Mouse (Mus musculus) left cerebral cortex, adult 18-20 months (tissue): ENCODE data around the gene Zwilch. TPM values are rescaled to one million over a fixed set of nuclear protein-coding genes. Genes with fewer than 3 reads are reported as not detected.

Experiments used
- DNase-seq, 2 experiments: peaks; one replicate each; pipeline ENCODE4 v3.0.0; 2021 to 2022; ENCODE audit warnings: low spot score in 2 of 2, mixed read lengths in 1 of 2
- total RNA-seq, 2 experiments: library from RNA; stranded (reverse); gene quantifications; 2 replicates each; pipeline ENCODE4 v1.2.3; 2021

Gene Zwilch
- total RNA-seq, 2 experiments from 2014 or later: 3.2 to 3.5 TPM

DNA sequence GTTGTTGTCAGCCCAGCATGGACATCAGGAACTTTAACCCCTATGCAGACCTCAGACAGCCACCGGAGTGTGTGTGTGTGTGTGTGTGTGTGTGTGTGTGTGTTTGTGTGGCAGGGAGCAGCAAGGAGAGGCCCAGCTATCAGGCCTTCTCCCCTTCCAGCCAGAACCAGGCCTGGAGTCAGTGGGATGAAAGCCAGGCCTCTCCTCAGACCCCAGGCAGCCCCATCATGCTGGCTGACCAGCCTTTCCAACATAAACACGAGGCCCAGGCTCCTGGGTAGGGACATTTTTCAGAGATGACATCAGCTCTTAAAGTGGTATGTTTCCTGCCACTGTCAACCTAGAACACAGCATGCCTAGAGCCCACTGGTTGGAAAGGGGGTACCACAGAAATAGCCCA, 58.3 kb downstream of the Zwilch start:
- DNase-seq: no peak

DNA sequence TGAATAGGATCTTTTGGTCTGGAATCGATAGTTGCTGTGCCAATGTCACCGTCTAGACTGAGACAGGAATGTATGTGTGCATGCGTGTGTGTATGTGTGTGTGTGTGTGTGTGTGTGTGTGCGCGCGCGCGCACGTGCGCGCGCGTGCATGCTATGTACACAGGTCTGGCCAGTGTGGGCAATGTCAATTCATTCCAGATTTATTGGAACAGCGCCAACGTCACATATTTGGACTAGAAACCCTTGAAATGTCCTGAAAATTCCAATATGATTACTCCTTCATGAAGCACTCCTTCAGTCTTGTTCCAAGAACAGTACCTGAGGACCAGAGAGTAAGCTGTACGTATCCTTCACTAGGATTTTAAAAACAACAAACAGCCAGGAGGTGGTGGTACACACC, 62.4 kb downstream of the Zwilch start:
- DNase-seq: no peak

DNA sequence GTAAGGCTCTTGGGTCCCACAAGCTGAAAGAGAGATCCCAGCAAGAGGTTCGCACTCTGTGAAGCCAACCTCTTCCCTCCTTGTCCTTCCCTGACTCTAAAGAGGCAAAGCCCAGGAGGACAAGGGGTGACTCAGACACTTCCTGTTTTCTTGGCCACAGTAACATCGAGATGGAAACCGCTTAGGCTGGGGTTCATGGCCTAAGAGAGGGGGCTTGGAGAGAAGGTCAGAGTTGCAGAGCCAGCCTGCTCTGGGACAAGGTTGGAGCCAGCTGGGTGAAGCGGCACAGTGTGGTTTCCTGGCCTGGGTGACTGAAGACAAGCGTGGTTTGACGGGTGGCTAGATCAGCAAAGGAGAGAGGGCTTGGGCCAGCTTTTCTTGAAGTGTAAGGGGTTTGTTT, 67.6 kb downstream of the Zwilch start:
- no peak for DNase-seq

DNA sequence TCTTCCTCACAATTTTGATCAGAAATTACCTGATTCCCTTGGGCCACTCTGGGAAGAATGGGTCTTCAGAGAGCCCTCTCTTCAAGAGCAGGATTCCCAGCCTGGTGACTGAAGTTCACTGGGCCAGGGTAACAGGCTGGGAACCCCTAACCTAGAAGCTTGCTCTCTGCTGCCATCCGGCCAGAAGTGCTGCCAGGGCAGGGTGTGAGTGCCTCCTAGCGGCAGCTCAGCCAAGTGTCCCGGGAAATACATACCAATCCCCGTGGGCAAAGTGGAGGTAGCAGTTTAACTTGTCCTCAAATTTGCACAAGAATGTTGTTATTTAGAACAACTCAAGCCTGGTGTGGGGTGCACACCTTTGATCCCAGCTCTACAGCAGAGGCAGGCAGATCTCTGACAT, 72.5 kb downstream of the Zwilch start:
- DNase-seq: peak; percentile 53 to 60

DNA sequence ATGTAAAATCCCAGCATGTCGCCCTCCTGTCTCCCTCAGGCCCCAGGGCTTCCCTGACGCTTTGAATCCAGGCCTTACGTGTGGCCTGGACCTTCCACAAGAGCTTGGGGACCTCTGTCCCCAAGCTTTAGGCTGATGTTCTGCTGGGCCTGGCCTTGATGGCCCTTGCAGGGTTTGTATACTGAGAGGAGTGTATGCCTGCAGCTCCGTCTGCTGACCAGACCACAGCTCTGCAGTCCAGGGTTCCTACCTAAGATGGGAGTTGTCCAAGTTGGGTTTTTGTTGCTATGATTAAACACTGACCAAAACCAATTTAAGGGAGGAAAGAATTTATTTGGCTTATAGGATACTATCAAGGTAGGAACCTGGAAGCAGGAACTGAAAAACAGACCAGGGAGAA, 74.6 kb downstream of the Zwilch start:
- DNase-seq: no peak

DNA sequence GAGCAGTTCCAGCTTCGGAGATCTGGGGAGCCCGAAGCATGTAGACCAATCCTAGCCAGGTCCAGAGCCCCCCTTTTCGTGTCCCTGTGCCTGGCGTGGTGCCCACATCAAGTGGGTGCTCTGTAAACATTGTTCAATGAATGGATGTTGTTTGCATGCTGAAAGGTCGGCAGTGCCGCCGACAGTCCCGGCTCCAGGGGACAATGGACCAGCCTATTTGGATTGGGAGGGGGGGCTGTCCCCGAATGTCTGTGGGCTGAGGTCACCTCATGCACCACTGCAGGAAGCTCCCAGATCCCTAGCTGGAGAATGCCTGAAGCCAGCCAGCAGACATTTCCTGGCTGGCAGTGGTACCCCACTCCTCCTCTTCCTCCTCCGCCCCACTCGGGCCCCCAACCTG, 78.8 kb downstream of the Zwilch start:
- no peak for DNase-seq

DNA sequence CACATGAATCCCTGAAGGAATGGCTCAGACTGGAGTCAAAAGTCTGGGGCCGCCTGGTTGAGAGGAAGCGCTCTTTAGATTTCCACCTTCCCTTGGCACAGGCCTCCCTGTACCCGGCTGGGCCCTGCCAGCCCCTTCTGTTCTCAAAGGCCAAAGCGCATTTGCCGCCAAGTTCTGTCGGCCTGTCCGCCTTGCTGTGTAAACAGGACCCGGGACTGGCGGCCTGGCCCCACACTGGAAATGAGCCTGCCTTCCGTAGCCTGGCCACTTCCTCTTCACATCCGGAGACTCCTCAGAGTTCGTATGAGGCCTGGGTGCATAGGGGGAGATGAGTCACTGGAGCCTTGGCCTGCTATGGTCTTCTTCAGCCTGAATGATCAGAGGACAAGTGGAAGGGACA, 83.9 kb downstream of the Zwilch start:
- no peak for DNase-seq

DNA sequence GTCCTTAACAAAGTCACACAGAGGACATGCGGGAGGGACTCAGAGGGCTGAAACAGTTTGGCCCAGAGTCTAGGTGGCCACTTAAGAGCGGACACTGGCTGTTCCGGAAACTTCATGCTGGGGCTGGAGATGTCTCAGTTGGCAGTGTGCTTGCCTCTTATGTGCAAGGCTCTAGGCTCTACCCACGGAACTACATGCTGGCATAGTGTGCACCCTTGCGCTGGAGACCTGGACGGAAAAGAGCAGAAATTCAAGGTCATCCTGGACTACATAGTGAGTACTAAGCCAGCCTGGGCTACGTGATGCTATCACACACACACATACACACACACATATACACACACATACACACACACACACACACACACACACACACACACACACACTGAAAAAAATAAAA, 84.6 kb downstream of the Zwilch start:
- no peak for DNase-seq

DNA sequence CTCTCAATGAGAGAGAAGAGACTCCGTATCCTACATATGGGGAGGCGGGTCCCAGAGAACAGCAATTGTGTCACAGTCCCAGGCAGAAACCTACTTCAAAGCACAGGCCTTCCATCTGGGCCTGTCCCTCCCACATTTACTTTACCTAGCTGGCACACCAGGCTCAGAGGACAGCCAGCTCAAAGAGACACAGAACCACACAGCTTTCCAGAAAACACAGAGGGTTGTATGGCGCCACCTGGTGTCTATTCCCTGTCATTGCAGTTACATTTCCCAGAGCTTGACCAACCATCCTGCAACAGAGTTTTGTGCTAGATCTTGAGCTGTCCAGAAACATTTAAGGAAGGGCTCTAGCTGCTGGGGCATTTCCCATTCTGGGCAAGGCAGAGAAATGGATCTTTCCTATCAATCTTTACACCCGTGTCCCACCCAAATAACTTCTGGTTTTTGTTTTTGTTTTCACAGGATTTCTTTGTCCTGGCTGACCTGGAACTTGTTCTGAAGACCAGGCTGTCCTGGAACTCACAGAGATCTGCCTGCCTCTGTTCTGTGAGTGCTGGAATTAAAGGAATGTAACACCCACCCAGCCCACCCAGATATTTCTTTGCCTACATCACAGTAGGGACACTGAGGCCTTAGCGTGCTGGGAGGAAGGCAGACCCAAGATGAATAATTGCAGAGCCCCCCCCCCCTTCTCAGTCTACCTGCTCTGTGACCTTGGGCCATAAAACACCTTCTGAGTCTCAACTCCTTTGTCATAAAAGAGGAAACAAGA, 85.3 kb downstream of the Zwilch start:
- DNase-seq: peak; percentile 73 to 77

Other genes with a start within 250 kb of the Zwilch start
- gene Smad6, start 151.0 kb downstream of the Zwilch start, total RNA-seq: 1 to 10 TPM; 2.1 to 2.5 TPM
- not detected for gene Lctl, start 56.0 kb downstream of the Zwilch start, total RNA-seq
- gene Rpl4, start 271 bp upstream of the Zwilch start, total RNA-seq: 100 to 1,000 TPM; 589 to 593 TPM
- 10 to 100 TPM; 18.6 to 22.4 TPM for gene Snapc5, start 6.2 kb upstream of the Zwilch start, total RNA-seq
- 1 to 10 TPM; 1.9 to 3.7 TPM for gene Uchl4, start 62.1 kb upstream of the Zwilch start, total RNA-seq
- gene Map2k1, start 80.5 kb upstream of the Zwilch start, total RNA-seq: 100 to 1,000 TPM; 292 to 323 TPM
- 10 to 100 TPM; 12.9 to 13.8 TPM for gene Tipin, start 108.5 kb upstream of the Zwilch start, total RNA-seq
- gene Dis3l, start 168.2 kb upstream of the Zwilch start, total RNA-seq: 10 to 100 TPM; 27.5 to 28.2 TPM
- gene Megf11, start 212.5 kb upstream of the Zwilch start, total RNA-seq: 10 to 100 TPM; 10.2 to 11.3 TPM